Mouse (Mus musculus) lung, postnatal 0 days (tissue): ENCODE results near the gene Tmem168.

Experiments
- CTCF ChIP-seq: IDR thresholded peaks from 2 replicates; pipeline ENCODE4 v1.5.1; 2016; ENCODE audit warnings: antibody characterized with exemption, mild to moderate bottlenecking
- EP300 ChIP-seq: IDR thresholded peaks from 2 replicates; pipeline ENCODE4 v1.6.1; 2016; ENCODE audit warnings: antibody characterized with exemption, mild to moderate bottlenecking, control low read depth

- TF ChIP-seq EP300 (no peak), CTCF (no peak)
Measured at GRCm38 (mm10) chr6:13609353-13610140, 1.6 kb upstream of the Tmem168 start.
